Comparison of ENCODE assay signal across 8 mouse cellular contexts in genomic region chr11:101082208-101083082, GRCm38 (mm10). TPM values are rescaled to one million over a fixed set of nuclear protein-coding genes. Genes with fewer than 3 reads are reported as not detected.
A peak's percentile ranks its signal among the peaks of the same experiment; 100 is the strongest.
DNase-seq lines count a peak whose midpoint lies in the region; ATAC-seq lines count a peak whose summit lies in the region.

TSS of gene Coasy (plus strand) at chr11:101082565.

- H3K36me3 ChIP-seq in hindbrain, embryonic 14.5 days (replicated peaks; ENCODE audit: control insufficient read depth, insufficient read depth): peaks cover 8% of the 10 kb centered on the region; the same call in 1 of the 2 replicates

- WGBS in hindbrain, embryonic 14.5 days: under 1% methylated on average over 50 of the region's 51 CpGs

- peak within 1 kb of the TSS; percentile 88 for H3K9ac ChIP-seq in hindbrain, embryonic 14.5 days

- peak; percentile 91 for ATAC-seq in hindbrain, embryonic 14.5 days (ENCODE audit: low FRiP score)

- H3K9me3 ChIP-seq in hindbrain, embryonic 14.5 days (ENCODE audit: control insufficient read depth, low read length): no peaks in the 10 kb centered on the region

- H3K4me3 ChIP-seq in hindbrain, embryonic 14.5 days (replicated peaks; ENCODE audit: low read length): peak within 1 kb of the TSS; percentile 67

- H3K4me2 ChIP-seq in hindbrain, embryonic 14.5 days (replicated peaks): peak within 1 kb of the TSS; percentile 92

- peak within 1 kb of the TSS; percentile 85 for H3K27ac ChIP-seq in hindbrain, embryonic 14.5 days

- H3K27me3 ChIP-seq in hindbrain, embryonic 14.5 days (ENCODE audit: control insufficient read depth, insufficient read depth, low read length): peaks cover 40% of the 10 kb centered on the region

- DNase-seq in R1 (ENCODE audit: low read depth, low spot score): peak; percentile 96
- DNase-seq in cerebellum, postnatal 14 days: peak; percentile 92 to 93
- peak; percentile 77 to 78 for DNase-seq in frontal cortex, postnatal 25 days (ENCODE audit: low spot score in 2 of 2)
- peak; percentile 89 for DNase-seq in hindbrain, embryonic 14.5 days (ENCODE audit: low spot score)
- DNase-seq in layer of hippocampus, postnatal 36 days: peak; percentile 88
- peak; percentile 88 for DNase-seq in lung, postnatal 36 days
- peak; percentile 96 for DNase-seq in retina, postnatal 1 day
- DNase-seq in urinary bladder, adult 2 months (ENCODE audit: low spot score): peak; percentile 63

- H3K4me1 ChIP-seq in hindbrain, embryonic 14.5 days (replicated peaks; ENCODE audit: control insufficient read depth, insufficient read depth, low read length): peaks cover 27% of the 10 kb centered on the region

RNA-seq across cellular contexts. Expression of gene Coasy, which starts in this region (rescaled TPM):
- 37.2 and 45.3 TPM in 2 replicates for polyA plus RNA-seq in hindbrain, embryonic 14.5 days (2014; fragmentation: Nextera tagmentation; extraction: Ambion mirVana)
- 10 to 100 TPM; 27.0 to 28.0 TPM for total RNA-seq in layer of hippocampus, postnatal 36 days (2021)
- 25.8 and 38.8 TPM in 2 replicates for polyA plus RNA-seq in urinary bladder, adult 2 months (2012; rRNA removed)

Comparison
In these comparisons a context has a peak if more than half of its experiments do, and no peak if none do; other contexts are left out.
1. Peak in every context shown above with its lines: DNase-seq, ATAC-seq, H3K4me3 ChIP-seq and H3K27ac ChIP-seq.